Mouse (Mus musculus) stomach, postnatal 0 days (tissue): ENCODE results near the gene Abhd10.

Source experiments
- CTCF ChIP-seq: IDR thresholded peaks from 2 replicates; pipeline ENCODE4 v1.5.1; 2016; ENCODE audit warnings: antibody characterized with exemption, low read depth, mild to moderate bottlenecking, moderate library complexity
- EP300 ChIP-seq: optimal IDR thresholded peaks from 2 replicates; pipeline ENCODE3; 2016; ENCODE audit warnings: antibody characterized with exemption

DNA sequence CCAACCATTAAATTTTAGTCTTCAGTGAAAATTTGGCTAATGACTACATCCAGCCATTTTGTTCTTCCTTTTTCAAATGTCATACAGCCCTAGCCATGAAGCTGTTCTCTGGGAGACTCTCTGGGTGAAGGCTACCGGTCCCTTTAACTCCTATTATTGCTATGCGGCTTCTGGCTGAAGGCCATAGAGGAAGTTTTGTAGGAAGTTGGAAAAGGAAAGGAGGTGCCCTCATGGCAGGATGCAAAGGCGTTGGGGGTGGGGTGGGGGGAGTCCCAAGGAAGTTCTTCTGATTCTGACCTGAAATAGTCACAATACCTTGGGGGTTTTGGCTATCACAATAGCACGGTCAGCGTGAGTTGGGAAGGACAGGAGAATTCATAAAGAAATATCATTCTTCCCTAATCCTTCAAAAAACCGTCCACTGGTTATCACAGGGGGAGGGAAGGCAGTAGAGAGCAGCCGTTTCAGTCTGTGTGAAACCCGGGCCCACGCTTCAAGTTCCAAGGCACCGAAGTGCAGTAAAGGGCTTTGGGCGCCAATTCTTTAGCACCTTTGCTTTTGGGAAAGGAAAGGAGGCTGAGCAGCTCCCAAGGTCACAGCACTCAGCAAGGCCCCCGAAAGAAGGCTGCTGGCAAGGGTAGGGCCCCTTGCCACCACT, 14.8 kb upstream of the Abhd10 start:
- no peak for TF ChIP-seq CTCF
- TF ChIP-seq EP300, result no peak
